Mouse (Mus musculus): ENCODE data around the gene Zxdb.
"Not testable (repeated sequence)": the region's sequence is repeated elsewhere in the genome, so short reads cannot be mapped to it uniquely, and the experiment has no call there.

Zxdb gene

DNA sequence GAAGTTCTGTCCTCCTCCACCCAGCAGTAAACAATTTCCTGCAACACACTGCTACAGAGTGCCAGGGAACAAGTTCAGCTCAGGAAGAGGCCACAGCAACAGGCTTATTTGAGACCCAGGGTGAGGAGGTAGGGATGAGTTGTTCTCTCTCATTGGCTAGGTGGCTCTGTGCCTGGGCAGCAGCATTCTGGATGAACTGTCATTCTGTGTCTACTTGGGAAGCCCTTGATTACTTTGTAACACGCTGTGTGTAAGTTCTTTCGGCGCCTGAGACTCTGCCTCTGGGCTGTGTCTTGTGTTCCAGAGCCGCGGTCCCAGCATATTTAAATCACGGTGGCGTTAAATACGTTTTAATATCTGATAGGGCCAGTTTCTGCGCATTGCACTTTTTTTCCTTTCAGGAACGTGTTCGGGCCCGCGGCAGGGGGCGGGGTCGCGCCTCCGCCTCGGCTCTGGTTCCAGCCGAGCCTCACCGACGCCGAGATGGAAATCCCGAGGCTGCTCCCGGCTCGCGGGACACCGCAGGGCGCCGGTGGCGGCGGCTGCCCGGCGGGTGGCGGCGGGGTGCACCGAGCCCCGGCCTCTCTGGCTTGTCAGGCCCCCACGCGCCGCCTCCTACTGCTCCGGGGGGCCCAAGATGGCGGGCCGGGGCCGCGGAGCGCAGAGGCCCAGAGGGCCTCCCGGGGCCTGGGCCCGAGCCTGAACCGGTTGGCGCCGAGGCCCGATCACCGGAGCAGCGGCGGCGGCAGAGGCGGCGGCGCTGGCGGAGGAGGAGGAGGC lies at the start of gene Zxdb:
Zxdb (plus strand) TSS at position 378 of the 780 bp plus-strand sequence.
- DNase-seq (ENCODE audit: low read depth, low spot score): not testable (repeated sequence)

- peak; percentile 19 for DNase-seq (ENCODE audit: low read depth, low spot score)
Measured at GRCm38 (mm10) chrX:94674977-94675376, 49.4 kb upstream of the Zxdb start.

GRCm38 (mm10) chrX:94681581-94681980 lies 42.8 kb upstream of the Zxdb start:
- DNase-seq (ENCODE audit: low read depth, low spot score): not testable (repeated sequence)

DNA sequence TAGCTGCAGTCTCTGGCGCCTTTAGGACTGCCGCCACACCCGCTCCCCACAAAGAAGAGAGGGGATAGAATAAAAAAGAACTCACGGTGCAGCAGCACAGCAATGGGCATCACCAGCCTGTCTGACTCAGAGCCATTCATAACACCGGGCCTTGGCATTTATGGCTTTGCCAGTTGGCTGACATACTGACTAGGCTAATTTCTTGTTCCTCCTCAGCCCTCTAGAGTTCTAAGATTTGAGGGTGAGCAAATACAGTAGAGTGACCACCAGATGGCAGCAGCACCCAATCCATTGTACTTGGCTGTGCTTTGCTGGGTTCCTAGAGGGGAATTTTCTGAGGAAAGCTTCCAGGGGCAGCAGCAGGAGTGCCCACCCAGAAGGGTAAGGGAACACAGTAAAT lies 34.8 kb upstream of the Zxdb start:
- DNase-seq (ENCODE audit: low read depth, low spot score): not testable (repeated sequence)

DNA sequence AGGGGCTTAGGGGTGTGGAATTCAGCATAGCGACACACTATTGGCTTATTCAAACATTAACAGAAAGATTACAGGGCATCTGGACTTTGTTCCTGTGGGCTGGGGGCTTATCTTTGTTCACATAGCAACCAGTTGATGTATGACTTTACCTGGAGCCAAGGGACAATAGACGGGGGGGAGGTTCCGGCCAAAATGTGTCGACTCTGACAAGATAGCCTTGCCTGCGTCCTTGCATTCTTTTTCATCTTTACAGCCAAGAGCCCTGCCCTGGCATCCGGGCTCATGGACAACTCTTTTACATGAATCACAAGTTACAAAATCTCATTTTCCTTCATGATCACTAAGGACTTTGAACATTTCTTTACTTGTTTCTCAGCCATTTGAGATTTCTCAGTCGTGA lies 17.7 kb upstream of the Zxdb start:
- not testable (repeated sequence) for DNase-seq (ENCODE audit: low read depth, low spot score)

- DNase-seq (ENCODE audit: low read depth, low spot score): not testable (repeated sequence)
Measured at GRCm38 (mm10) chrX:94709752-94710151, 14.6 kb upstream of the Zxdb start.

DNA sequence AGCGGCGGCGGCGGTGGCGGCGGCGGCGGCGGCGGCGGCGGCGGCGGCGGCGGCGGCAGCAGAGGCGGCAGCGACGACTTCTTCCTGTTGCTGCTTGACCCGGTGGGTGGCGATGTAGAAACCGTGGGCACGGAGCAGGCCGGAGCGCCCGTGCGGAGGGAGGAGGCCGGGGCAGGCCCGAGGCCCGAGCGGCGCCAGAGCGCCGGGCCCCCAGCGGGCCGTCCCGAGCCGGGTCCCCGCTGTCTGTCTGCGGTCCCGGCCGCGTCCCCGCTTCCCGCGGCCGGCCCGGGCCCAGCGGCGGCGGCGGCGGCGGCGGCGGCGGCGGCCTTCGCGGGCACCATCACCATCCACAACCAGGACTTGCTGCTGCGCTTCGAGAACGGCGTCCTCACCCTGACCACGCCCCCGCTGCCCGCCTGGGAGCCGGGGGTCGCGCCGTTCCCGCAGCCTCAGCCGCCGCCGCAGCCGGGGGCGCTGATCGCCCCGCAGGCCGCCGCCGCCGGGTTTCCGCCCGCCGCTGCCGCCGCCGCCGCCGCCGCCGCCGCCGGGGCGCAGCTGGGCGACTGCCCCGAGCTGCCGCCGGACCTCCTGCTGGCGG lies 702 bp downstream of the Zxdb start:
- DNase-seq (ENCODE audit: low read depth, low spot score): not testable (repeated sequence)

- not testable (repeated sequence) for DNase-seq (ENCODE audit: low read depth, low spot score)
Measured at GRCm38 (mm10) chrX:94725627-94726083, 1.3 kb downstream of the Zxdb start.

DNA sequence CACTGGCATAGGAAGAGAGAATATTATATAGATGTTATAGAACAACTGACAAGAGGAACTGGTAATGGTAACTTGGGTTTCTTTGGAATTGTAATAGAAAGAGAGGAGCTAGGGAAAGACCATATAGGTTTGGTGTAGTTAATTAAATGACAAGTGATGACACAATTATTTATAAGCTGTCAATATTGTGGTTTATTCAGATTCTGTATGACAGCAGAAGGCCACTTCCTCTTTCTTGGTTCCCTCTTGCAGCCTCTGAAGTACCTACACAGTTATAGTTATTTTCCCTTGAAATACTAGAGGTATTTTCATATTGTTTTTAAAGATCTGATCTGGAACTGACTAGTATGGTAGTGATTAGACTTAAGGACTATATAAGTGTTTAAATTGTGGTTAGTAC lies 7.2 kb downstream of the Zxdb start:
- no peak for DNase-seq (ENCODE audit: low read depth, low spot score)

- no peak for DNase-seq (ENCODE audit: low read depth, low spot score)
Measured at GRCm38 (mm10) chrX:94753733-94754132, 29.4 kb downstream of the Zxdb start.

DNA sequence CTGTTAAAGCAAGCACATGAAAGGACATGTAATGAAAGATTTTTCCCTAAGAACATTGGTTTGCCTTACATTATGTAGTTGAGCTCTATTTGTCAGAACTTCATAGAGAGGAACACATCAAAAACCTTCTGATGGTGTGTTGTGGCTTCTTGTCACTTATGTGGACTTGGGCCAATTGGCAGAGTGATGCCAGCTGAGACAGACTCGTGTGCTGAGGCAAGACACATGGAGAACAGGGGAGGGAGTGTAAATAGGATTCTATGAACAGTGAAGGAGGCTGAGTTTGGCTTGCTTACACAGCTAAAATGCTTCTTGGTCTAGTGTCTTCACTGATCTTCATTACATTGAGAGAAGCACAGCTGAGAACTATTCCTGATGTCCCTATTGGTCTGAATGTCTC lies 35.6 kb downstream of the Zxdb start:
- no peak for DNase-seq (ENCODE audit: low read depth, low spot score)

DNA sequence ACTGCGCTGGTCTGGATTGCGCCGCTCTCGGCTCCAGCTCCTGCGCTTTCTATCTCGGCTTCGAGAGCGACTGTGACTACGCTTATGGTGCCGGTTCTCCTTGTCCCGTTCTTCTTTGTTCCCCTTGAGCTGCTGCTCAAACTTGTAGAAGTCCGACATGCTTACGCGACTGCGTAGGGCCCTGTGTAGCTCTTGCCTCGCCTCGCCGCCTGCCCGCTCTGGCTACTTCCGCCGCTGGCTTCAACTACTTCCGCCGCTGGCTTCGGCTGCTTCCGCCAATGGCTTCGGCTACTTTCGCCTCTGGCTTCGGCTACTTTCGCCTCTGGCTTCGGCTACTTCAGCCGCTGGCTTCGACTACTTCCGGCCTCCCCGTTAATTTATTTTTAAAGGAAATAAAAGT lies 49.5 kb downstream of the Zxdb start:
- no peak for DNase-seq (ENCODE audit: low read depth, low spot score)
